ENCODE assay signal across 35 mouse cellular contexts in the genomic region with DNA sequence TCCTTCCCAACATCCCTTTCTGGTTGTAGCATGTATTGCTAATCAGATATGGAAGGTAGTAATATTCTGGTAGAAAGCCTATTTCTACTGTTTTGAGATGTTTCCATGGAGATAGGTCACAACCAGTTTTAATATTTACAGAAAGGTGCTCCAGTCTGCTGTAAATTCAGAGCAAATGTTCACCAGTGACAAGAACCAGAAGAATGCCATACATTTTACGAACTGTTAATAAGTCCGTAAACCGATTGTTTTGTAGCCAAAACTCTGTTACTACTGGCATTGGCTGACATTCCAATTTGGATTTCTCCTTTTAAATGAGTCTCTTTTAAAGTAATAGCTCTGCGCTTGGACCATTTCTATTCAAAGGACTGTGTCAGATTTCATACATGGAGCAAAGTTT. TPM values are rescaled to one million over a fixed set of nuclear protein-coding genes. Genes with fewer than 3 reads are reported as not detected.
"Had no signal": no experiment of that assay in that cellular context is flagged by ENCODE, and none has a peak within 500 bp of the region (broad histone marks: within the 10 kb centered on the region; RNA-seq: fewer than 3 reads in every experiment).

No protein-coding gene starts in this region.

- DNase-seq: heart, postnatal 10 days; heart, postnatal 14 days; heart, postnatal 36 days; heart, postnatal 4 days; kidney, adult 11 months; kidney, adult 18-20 months; kidney, adult 2 months; kidney, adult 8-10 months; kidney, adult 9 months; kidney, postnatal 14 days; kidney, postnatal 25 days; kidney, postnatal 36 days; kidney, postnatal 4 days; layer of hippocampus, adult 9-11 months; layer of hippocampus, postnatal 36 days had no signal

- H3K27me3 ChIP-seq: heart, embryonic 12.5 days; heart, embryonic 13.5 days; heart, embryonic 15.5 days; hindbrain, embryonic 12.5 days; hindbrain, embryonic 13.5 days; hindbrain, embryonic 15.5 days; intestine, embryonic 15.5 days; kidney, embryonic 15.5 days had no signal

- H3K4me3 ChIP-seq: heart, embryonic 10.5 days; heart, embryonic 12.5 days; heart, embryonic 13.5 days; heart, embryonic 15.5 days; hindbrain, embryonic 10.5 days; hindbrain, embryonic 12.5 days; hindbrain, embryonic 13.5 days; hindbrain, embryonic 15.5 days; intestine, embryonic 15.5 days; kidney, embryonic 15.5 days; layer of hippocampus, adult 2 months had no signal

- H3K9ac ChIP-seq: heart, embryonic 12.5 days; heart, embryonic 13.5 days; heart, embryonic 15.5 days; hindbrain, embryonic 12.5 days; hindbrain, embryonic 13.5 days; hindbrain, embryonic 14.5 days; hindbrain, embryonic 15.5 days; intestine, embryonic 15.5 days; kidney, embryonic 15.5 days had no signal

- ATAC-seq: hindbrain, embryonic 16.5 days; hindbrain, postnatal 0 days; inflammation-experienced regulatory T-cells, adult 6 months; intestine, embryonic 15.5 days; intestine, embryonic 16.5 days; intestine, postnatal 0 days had no signal

- H3K36me3 ChIP-seq: heart, embryonic 10.5 days; heart, embryonic 12.5 days; heart, embryonic 13.5 days; heart, embryonic 15.5 days; hindbrain, embryonic 10.5 days; hindbrain, embryonic 12.5 days; hindbrain, embryonic 13.5 days; hindbrain, embryonic 15.5 days; intestine, embryonic 15.5 days; kidney, embryonic 15.5 days had no signal

- H3K27ac ChIP-seq: heart, embryonic 10.5 days; heart, embryonic 13.5 days; heart, embryonic 15.5 days; hindbrain, embryonic 10.5 days; hindbrain, embryonic 12.5 days; hindbrain, embryonic 13.5 days; hindbrain, embryonic 14.5 days; hindbrain, embryonic 15.5 days; hindbrain, postnatal 0 days; intestine, embryonic 15.5 days; kidney, embryonic 15.5 days; kidney, postnatal 0 days; layer of hippocampus, adult 2 months had no signal

- H3K9me3 ChIP-seq: heart, embryonic 10.5 days; heart, embryonic 12.5 days; heart, embryonic 13.5 days; heart, embryonic 15.5 days; hindbrain, embryonic 10.5 days; hindbrain, embryonic 12.5 days; hindbrain, embryonic 13.5 days; hindbrain, embryonic 15.5 days; intestine, embryonic 15.5 days; kidney, embryonic 15.5 days had no signal

- H3K4me2 ChIP-seq: heart, embryonic 11.5 days; heart, embryonic 12.5 days; heart, embryonic 13.5 days; heart, embryonic 15.5 days; hindbrain, embryonic 12.5 days; hindbrain, embryonic 13.5 days; hindbrain, embryonic 14.5 days; hindbrain, embryonic 15.5 days; intestine, embryonic 15.5 days; kidney, embryonic 15.5 days had no signal

- H3K4me1 ChIP-seq: heart, embryonic 10.5 days; heart, embryonic 12.5 days; heart, embryonic 13.5 days; heart, embryonic 15.5 days; hindbrain, embryonic 10.5 days; hindbrain, embryonic 12.5 days; hindbrain, embryonic 13.5 days; hindbrain, embryonic 15.5 days; intestine, embryonic 15.5 days had no signal

RNA-seq across cellular contexts. Expression of a gene that starts 36.4 kb away (rescaled TPM):
- total RNA-seq: hematopoietic stem cell, adult 5-6 weeks had no signal
